Comparison of ENCODE assay signal across 8 mouse cellular contexts in the genomic region with DNA sequence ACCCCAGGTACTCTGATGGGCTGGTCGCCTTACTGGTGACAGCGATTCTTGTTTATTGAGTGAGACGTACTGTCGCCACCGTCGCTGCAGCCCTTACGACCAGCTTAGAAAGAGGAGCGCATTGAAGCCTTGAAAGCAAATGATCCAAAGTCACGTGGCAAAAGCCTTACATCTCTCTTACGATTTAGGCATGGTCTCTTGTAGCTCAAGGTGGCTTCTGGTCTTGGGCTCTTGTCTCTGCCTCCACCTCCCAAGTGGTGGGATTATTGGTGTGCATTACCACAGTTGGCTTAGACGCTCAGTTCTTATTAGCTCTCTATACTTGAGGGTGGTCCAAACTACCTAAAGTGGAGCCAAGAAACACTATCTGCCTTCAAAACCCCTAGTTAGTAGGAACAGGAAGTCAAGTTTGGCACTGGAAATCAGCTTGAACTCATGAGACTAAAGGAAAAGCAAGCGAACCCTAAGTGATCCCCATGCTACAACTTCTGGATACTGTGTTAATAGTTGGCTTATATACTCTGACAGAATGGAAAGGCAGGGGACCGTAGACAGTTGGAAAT. TPM values are rescaled to one million over a fixed set of nuclear protein-coding genes. Genes with fewer than 3 reads are reported as not detected.
DNase-seq lines count a peak whose midpoint lies in the region; ATAC-seq and TF ChIP-seq lines count a peak whose summit lies in the region.

No protein-coding gene starts in this region.

- H3K27me3 ChIP-seq in megakaryocyte, embryonic 14.5 days (replicated peaks): peaks cover 20% of the 10 kb centered on the region
- H3K27me3 ChIP-seq in embryonic facial prominence, embryonic 12.5 days: no peaks in the 10 kb centered on the region
- H3K27me3 ChIP-seq in limb, embryonic 10.5 days (ENCODE audit: low read depth, poor library complexity, severe bottlenecking): no peaks in the 10 kb centered on the region
- no peaks in the 10 kb centered on the region for H3K27me3 ChIP-seq in small intestine, adult 2 months (ENCODE audit: control insufficient read depth, insufficient read depth, low read length)

- 10% methylated on average over 13 of the region's 13 CpGs for WGBS in embryonic facial prominence, embryonic 12.5 days
- 10% methylated on average over 13 of the region's 13 CpGs for WGBS in limb, embryonic 10.5 days
- WGBS in small intestine, adult 2 months: 7% methylated on average over 13 of the region's 13 CpGs

- peak overlapping the region; percentile 56 for H3K27ac ChIP-seq in embryonic facial prominence, embryonic 12.5 days
- peak overlapping the region; percentile 81 for H3K27ac ChIP-seq in limb, embryonic 10.5 days
- H3K27ac ChIP-seq in small intestine, adult 2 months (ENCODE audit: insufficient read depth, low read depth, low read length): peak overlapping the region; percentile 18; the same call in 1 of the 2 replicates

- DNase-seq in limb, embryonic 10.5 days (ENCODE audit: low spot score): no peak
- no peak for DNase-seq in kidney, postnatal 4 days
- DNase-seq in adrenal gland, adult 18-20 months (ENCODE audit: low spot score in 2 of 2): no peak

- no peak for TF ChIP-seq POLR2A in small intestine, adult 2 months (IDR thresholded peaks at IDR 0.05; ENCODE audit: low read depth, low read length)

- H3K9ac ChIP-seq in embryonic facial prominence, embryonic 12.5 days: peak overlapping the region; percentile 95

- H3K36me3 ChIP-seq in megakaryocyte, embryonic 14.5 days (replicated peaks; ENCODE audit: low read length): peaks cover 36% of the 10 kb centered on the region
- peaks cover 55% of the 10 kb centered on the region for H3K36me3 ChIP-seq in embryonic facial prominence, embryonic 12.5 days
- peaks cover 71% of the 10 kb centered on the region for H3K36me3 ChIP-seq in limb, embryonic 10.5 days
- H3K36me3 ChIP-seq in small intestine, adult 2 months (ENCODE audit: control insufficient read depth, insufficient read depth, low read length): peaks cover 28% of the 10 kb centered on the region

- H3K9me3 ChIP-seq in megakaryocyte, embryonic 14.5 days: no peaks in the 10 kb centered on the region
- no peaks in the 10 kb centered on the region for H3K9me3 ChIP-seq in embryonic facial prominence, embryonic 12.5 days
- no peaks in the 10 kb centered on the region for H3K9me3 ChIP-seq in limb, embryonic 10.5 days (replicated peaks)

- H3K4me2 ChIP-seq in embryonic facial prominence, embryonic 12.5 days (replicated peaks): peak overlapping the region; percentile 85

- H3K4me3 ChIP-seq in megakaryocyte, embryonic 14.5 days (replicated peaks): peak overlapping the region; percentile 97
- H3K4me3 ChIP-seq in embryonic facial prominence, embryonic 12.5 days: peak overlapping the region; percentile 97
- peak overlapping the region; percentile 71 for H3K4me3 ChIP-seq in limb, embryonic 10.5 days
- peak overlapping the region; percentile 81 for H3K4me3 ChIP-seq in small intestine, adult 2 months (ENCODE audit: low read depth, low read length)

- no peak for TF ChIP-seq CTCF in small intestine, adult 2 months (IDR thresholded peaks at IDR 0.05; ENCODE audit: extremely low read depth, insufficient read length, insufficient replicate concordance, low read depth, low read length)

- no peak for ATAC-seq in megakaryocyte, adult 5-6 weeks (ENCODE audit: poor library complexity, severe bottlenecking)
- no peak for ATAC-seq in embryonic facial prominence, embryonic 12.5 days (ENCODE audit: insufficient number of reproducible peaks, insufficient read depth, low FRiP score, low TSS enrichment)
- ATAC-seq in cerebellum, adult (ENCODE audit: insufficient number of reproducible peaks, low FRiP score, low TSS enrichment): no peak

- H3K4me1 ChIP-seq in megakaryocyte, embryonic 14.5 days: peaks cover 40% of the 10 kb centered on the region
- peaks cover 12% of the 10 kb centered on the region for H3K4me1 ChIP-seq in embryonic facial prominence, embryonic 12.5 days
- peaks cover 15% of the 10 kb centered on the region for H3K4me1 ChIP-seq in limb, embryonic 10.5 days
- peaks cover 6% of the 10 kb centered on the region; the same call in 1 of the 2 replicates for H3K4me1 ChIP-seq in small intestine, adult 2 months (ENCODE audit: control insufficient read depth, insufficient read depth, insufficient read length, low read length)

RNA-seq across cellular contexts. Expression of gene Nup214, which starts 0.7 kb away (rescaled TPM):
- polyA plus RNA-seq in megakaryocyte, embryonic 14.5 days (2012; ENCODE audit: insufficient read depth, low replicate concordance): 10.0 and 14.4 TPM in 2 replicates
- 51.5 and 69.1 TPM in 2 replicates for total RNA-seq in megakaryocyte, adult 5-6 weeks (2015)
- total RNA-seq in megakaryocyte, adult 5-6 weeks (2017): 32.0 and 37.7 TPM in 2 replicates
- polyA plus RNA-seq in embryonic facial prominence, embryonic 12.5 days (2016; fragmentation: Nextera tagmentation; extraction: Ambion mirVana): 81.1 and 82.9 TPM in 2 replicates
- polyA plus RNA-seq in limb, embryonic 10.5 days (2016; fragmentation: Nextera tagmentation; extraction: Ambion mirVana): 114 and 122 TPM in 2 replicates
- polyA plus RNA-seq in small intestine, adult 2 months (2012; rRNA removed): 11.4 and 21.8 TPM in 2 replicates
- 10 to 100 TPM; 43.0 to 62.5 TPM for total RNA-seq in adrenal gland, adult 18-20 months (2021)

RNA-seq across cellular contexts. Expression of gene Aif1l, which starts 25.0 kb away (rescaled TPM):
- not detected in 2 replicates for polyA plus RNA-seq in megakaryocyte, embryonic 14.5 days (2012; ENCODE audit: insufficient read depth, low replicate concordance)
- total RNA-seq in megakaryocyte, adult 5-6 weeks (2015): 0.16 TPM in 1 of 2 replicates, not detected in the other
- total RNA-seq in megakaryocyte, adult 5-6 weeks (2017): 2.1 TPM in 1 of 2 replicates, not detected in the other
- 56.5 and 61.0 TPM in 2 replicates for polyA plus RNA-seq in embryonic facial prominence, embryonic 12.5 days (2016; fragmentation: Nextera tagmentation; extraction: Ambion mirVana)
- polyA plus RNA-seq in limb, embryonic 10.5 days (2016; fragmentation: Nextera tagmentation; extraction: Ambion mirVana): 107 and 120 TPM in 2 replicates
- polyA plus RNA-seq in small intestine, adult 2 months (2012; rRNA removed): 0.47 and 0.80 TPM in 2 replicates
- total RNA-seq in adrenal gland, adult 18-20 months (2021): 10 to 100 TPM; 35.4 to 60.9 TPM

Comparison
In these comparisons a context has a peak if more than half of its experiments do, and no peak if none do; other contexts are left out.
1. H3K27ac ChIP-seq: peak in every context shown above with its lines; median percentile 81 in limb, embryonic 10.5 days; 56 in embryonic facial prominence, embryonic 12.5 days; 18 in small intestine, adult 2 months.
2. RNA of gene Aif1l, which starts 25.0 kb away (polyA plus RNA-seq): 107 to 120 TPM in limb, embryonic 10.5 days and 56.5 to 61.0 TPM in embryonic facial prominence, embryonic 12.5 days; 0.47 to 0.80 TPM in small intestine, adult 2 months and not detected in megakaryocyte, embryonic 14.5 days; every median in the first group is over 10 times any median in the second.
3. Peak in every context shown above with its lines, with median percentiles within 50 percentile points of each other: H3K4me3 ChIP-seq.